Mouse (Mus musculus) ES-Bruce4 (cell line): ENCODE data around the gene Cenpa.

Experiments
- CTCF ChIP-seq: IDR thresholded peaks from one replicate; pipeline ENCODE4 v1.8.1; 2011; ENCODE audit warnings: low read depth, low read length
- POLR2A ChIP-seq: IDR thresholded peaks from one replicate; pipeline ENCODE4 v1.8.1; 2011; ENCODE audit warnings: low read length; ENCODE audit not compliant: insufficient read depth

DNA sequence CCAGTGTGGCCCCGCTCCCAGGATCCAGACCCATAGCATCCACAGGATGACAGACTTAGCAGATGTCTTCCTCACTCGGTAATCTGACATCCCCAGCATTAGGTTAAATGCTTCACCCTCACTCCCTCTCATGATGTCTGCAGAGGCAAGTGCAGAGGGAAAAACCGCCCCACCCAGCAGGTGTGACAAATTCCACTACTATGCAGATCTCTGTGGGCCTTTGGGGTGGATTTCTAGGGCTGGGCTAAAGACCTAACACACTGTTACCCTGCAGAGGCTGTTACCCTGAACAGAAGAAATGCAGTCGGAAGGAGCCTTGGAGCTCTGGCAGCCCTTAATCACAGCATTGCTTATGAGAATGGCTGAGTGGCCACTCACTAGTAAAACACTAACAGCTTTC lies 7.5 kb upstream of the Cenpa start:
- TF ChIP-seq POLR2A (no peak), CTCF (no peak)
